Mouse (Mus musculus): Measurements from ENCODE around the gene Polr3e. TPM values are rescaled to one million over a fixed set of nuclear protein-coding genes. Genes with fewer than 3 reads are reported as not detected.

Polr3e gene
- polyA plus RNA-seq, 1 experiment = 12.0 TPM

GRCm38 (mm10) chr7:120880770-120881169 is 36.8 kb upstream of the Polr3e start:
- Histone ChIP-seq H3K4me2 (ENCODE audit: low read depth) (no peak overlapping the region), H3K36me3 (ENCODE audit: control insufficient read depth, insufficient read depth) (peaks cover 5% of the 10 kb centered on the region), H3ac (ENCODE audit: control insufficient read depth, insufficient read length) (no peak overlapping the region), H3K4me3 (no peak overlapping the region), H3K27me3 (ENCODE audit: control insufficient read depth, insufficient read depth, insufficient read length) (no peaks in the 10 kb centered on the region), H3K79me2 (ENCODE audit: control insufficient read depth, insufficient read depth) (no peaks in the 10 kb centered on the region)
- TF ChIP-seq POLR2A (IDR thresholded peaks at IDR 0.05; ENCODE audit: insufficient read length, low read depth) = peak; percentile 40
- TF ChIP-seq MYOD1 (IDR thresholded peaks at IDR 0.05; ENCODE audit: control insufficient read depth in 1 of 3, insufficient read length in 2 of 3, low read depth in 2 of 3) = peak in 1 of 3 experiments; percentile 36
- TF ChIP-seq POLR2AphosphoS2 (IDR thresholded peaks at IDR 0.05; ENCODE audit: insufficient read length, low read depth) = no peak
- no peak for TF ChIP-seq MAX (IDR thresholded peaks at IDR 0.05; ENCODE audit: low read depth)
- peak in 1 of 3 experiments; percentile 29 for TF ChIP-seq MYOG (IDR thresholded peaks at IDR 0.05; ENCODE audit: control insufficient read depth in 1 of 3, insufficient read depth in 1 of 3, insufficient read length in 2 of 3, low read depth in 2 of 3)
- TF ChIP-seq SRF (IDR thresholded peaks at IDR 0.05; ENCODE audit: control insufficient read depth, insufficient read length, low read depth) = no peak

GRCm38 (mm10) chr7:120881451-120881850 is 36.1 kb upstream of the Polr3e start:
- Histone ChIP-seq H3K4me3 (no peak overlapping the region), H3ac (ENCODE audit: control insufficient read depth, insufficient read length) (no peak overlapping the region), H3K79me2 (ENCODE audit: control insufficient read depth, insufficient read depth) (no peaks in the 10 kb centered on the region), H3K36me3 (ENCODE audit: control insufficient read depth, insufficient read depth) (peaks cover 8% of the 10 kb centered on the region), H3K27me3 (ENCODE audit: control insufficient read depth, insufficient read depth, insufficient read length) (no peaks in the 10 kb centered on the region), H3K4me2 (ENCODE audit: low read depth) (no peak overlapping the region)
- TF ChIP-seq POLR2A (IDR thresholded peaks at IDR 0.05; ENCODE audit: insufficient read length, low read depth) (no peak), MYOD1 (IDR thresholded peaks at IDR 0.05; ENCODE audit: control insufficient read depth in 1 of 3, insufficient read length in 2 of 3, low read depth in 2 of 3) (no peak), USF1 (IDR thresholded peaks at IDR 0.05; ENCODE audit: low read depth) (no peak), TCF12 (IDR thresholded peaks at IDR 0.05; ENCODE audit: insufficient read depth, poor library complexity, severe bottlenecking) (no peak), CEBPB (IDR thresholded peaks at IDR 0.05; ENCODE audit: insufficient read depth, poor library complexity, severe bottlenecking) (no peak), POLR2AphosphoS2 (IDR thresholded peaks at IDR 0.05; ENCODE audit: insufficient read length, low read depth) (no peak), E2F4 (IDR thresholded peaks at IDR 0.05; ENCODE audit: insufficient read depth) (no peak), MAX (IDR thresholded peaks at IDR 0.05; ENCODE audit: low read depth) (no peak), MYOG (IDR thresholded peaks at IDR 0.05; ENCODE audit: control insufficient read depth in 1 of 3, insufficient read depth in 1 of 3, insufficient read length in 2 of 3, low read depth in 2 of 3) (no peak), TCF3 (IDR thresholded peaks at IDR 0.05; ENCODE audit: insufficient read length, low read depth) (no peak), SRF (IDR thresholded peaks at IDR 0.05; ENCODE audit: control insufficient read depth, insufficient read length, low read depth) (no peak), REST (IDR thresholded peaks at IDR 0.05; ENCODE audit: insufficient read depth, insufficient read length) (no peak)

DNA sequence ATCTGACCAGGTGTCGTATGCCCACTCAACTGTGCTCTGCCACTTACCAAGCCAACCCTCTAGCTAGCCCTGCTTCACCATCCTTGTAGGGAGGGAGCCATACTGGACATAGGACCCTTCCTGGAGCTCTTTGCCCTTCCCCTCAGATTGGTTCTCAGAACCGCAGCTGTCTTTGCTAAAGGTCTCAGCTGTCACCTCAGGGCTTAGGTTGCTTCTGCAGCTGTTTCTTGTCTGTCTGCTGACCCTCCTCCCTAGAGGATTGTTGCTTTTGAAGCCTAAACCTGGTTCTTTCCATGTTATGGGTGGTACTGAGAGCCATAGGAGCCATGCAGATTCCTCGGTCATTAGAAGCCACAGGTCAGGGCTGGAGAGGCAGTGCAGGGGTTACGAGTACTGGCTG is 34.9 kb upstream of the Polr3e start:
- Histone ChIP-seq H3K36me3 (ENCODE audit: control insufficient read depth, insufficient read depth) (peaks cover 12% of the 10 kb centered on the region), H3K4me3 (no peak overlapping the region), H3K27me3 (ENCODE audit: control insufficient read depth, insufficient read depth, insufficient read length) (no peaks in the 10 kb centered on the region), H3K79me2 (ENCODE audit: control insufficient read depth, insufficient read depth) (no peaks in the 10 kb centered on the region), H3ac (ENCODE audit: control insufficient read depth, insufficient read length) (no peak overlapping the region), H3K4me2 (ENCODE audit: low read depth) (peak overlapping the region; percentile 7)
- no peak for TF ChIP-seq CEBPB (IDR thresholded peaks at IDR 0.05; ENCODE audit: insufficient read depth, poor library complexity, severe bottlenecking)
- peak; percentile 96 to 99 (median 99) for TF ChIP-seq MYOD1 (IDR thresholded peaks at IDR 0.05; ENCODE audit: control insufficient read depth in 1 of 3, insufficient read length in 2 of 3, low read depth in 2 of 3)
- peak; percentile 99 for TF ChIP-seq TCF12 (IDR thresholded peaks at IDR 0.05; ENCODE audit: insufficient read depth, poor library complexity, severe bottlenecking)
- no peak for TF ChIP-seq E2F4 (IDR thresholded peaks at IDR 0.05; ENCODE audit: insufficient read depth)
- peak; percentile 85 for TF ChIP-seq TCF3 (IDR thresholded peaks at IDR 0.05; ENCODE audit: insufficient read length, low read depth)
- TF ChIP-seq MYOG (IDR thresholded peaks at IDR 0.05; ENCODE audit: control insufficient read depth in 1 of 3, insufficient read depth in 1 of 3, insufficient read length in 2 of 3, low read depth in 2 of 3) = peak; percentile 89 to 98 (median 97)
- TF ChIP-seq USF1 (IDR thresholded peaks at IDR 0.05; ENCODE audit: low read depth) = no peak
- TF ChIP-seq MAX (IDR thresholded peaks at IDR 0.05; ENCODE audit: low read depth) = no peak

GRCm38 (mm10) chr7:120883523-120884290 is 33.8 kb upstream of the Polr3e start:
- no peak overlapping the region for H3K4me2 ChIP-seq (ENCODE audit: low read depth)
- H3ac ChIP-seq (ENCODE audit: control insufficient read depth, insufficient read length) = no peak overlapping the region
- TF ChIP-seq CEBPB (IDR thresholded peaks at IDR 0.05; ENCODE audit: insufficient read depth, poor library complexity, severe bottlenecking) = no peak
- no peak for TF ChIP-seq SRF (IDR thresholded peaks at IDR 0.05; ENCODE audit: control insufficient read depth, insufficient read length, low read depth)
- no peak for TF ChIP-seq POLR2AphosphoS2 (IDR thresholded peaks at IDR 0.05; ENCODE audit: insufficient read length, low read depth)
- TF ChIP-seq POLR2A (IDR thresholded peaks at IDR 0.05; ENCODE audit: insufficient read length, low read depth) = no peak
- TF ChIP-seq E2F4 (IDR thresholded peaks at IDR 0.05; ENCODE audit: insufficient read depth) = no peak
- TF ChIP-seq MYOD1 (IDR thresholded peaks at IDR 0.05; ENCODE audit: control insufficient read depth in 1 of 3, insufficient read length in 2 of 3, low read depth in 2 of 3) = no peak
- no peak for TF ChIP-seq TCF3 (IDR thresholded peaks at IDR 0.05; ENCODE audit: insufficient read length, low read depth)
- no peak for TF ChIP-seq TCF12 (IDR thresholded peaks at IDR 0.05; ENCODE audit: insufficient read depth, poor library complexity, severe bottlenecking)
- TF ChIP-seq USF1 (IDR thresholded peaks at IDR 0.05; ENCODE audit: low read depth) = no peak
- no peak for TF ChIP-seq REST (IDR thresholded peaks at IDR 0.05; ENCODE audit: insufficient read depth, insufficient read length)
- TF ChIP-seq MAX (IDR thresholded peaks at IDR 0.05; ENCODE audit: low read depth) = no peak
- no peak for TF ChIP-seq MYOG (IDR thresholded peaks at IDR 0.05; ENCODE audit: control insufficient read depth in 1 of 3, insufficient read depth in 1 of 3, insufficient read length in 2 of 3, low read depth in 2 of 3)
- H3K4me3 ChIP-seq = no peak overlapping the region
- no peaks in the 10 kb centered on the region for H3K27me3 ChIP-seq (ENCODE audit: control insufficient read depth, insufficient read depth, insufficient read length)
- no peaks in the 10 kb centered on the region for H3K79me2 ChIP-seq (ENCODE audit: control insufficient read depth, insufficient read depth)
- H3K36me3 ChIP-seq (ENCODE audit: control insufficient read depth, insufficient read depth) = peaks cover 12% of the 10 kb centered on the region
